Mouse (Mus musculus) kidney, embryonic 16.5 days (tissue): ENCODE data around the gene Dupd1. TPM values are rescaled to one million over a fixed set of nuclear protein-coding genes. Genes with fewer than 3 reads are reported as not detected.

Experiments used
- ATAC-seq: fragments of 200-750 bp; cut with Nextera tagmentation; 2 replicates; pipeline ENCODE4 v1.8.0; 2017; ENCODE audit warnings: moderate TSS enrichment; ENCODE audit not compliant: low FRiP score, low TSS enrichment
- H3K27ac ChIP-seq: fragments of 300-500 bp; sonication (generic); 2 replicates; pipeline ENCODE4 v1.5.1; 2014; ENCODE audit warnings: low read length
- H3K27me3 ChIP-seq: fragments of 300-500 bp; sonication (generic); 2 replicates; pipeline ENCODE4 v1.6.1; 2014; ENCODE audit warnings: low read length, control low read depth, mixed read lengths; ENCODE audit not compliant: insufficient read depth
- H3K36me3 ChIP-seq: fragments of 300-500 bp; sonication (generic); 2 replicates; pipeline ENCODE4 v1.6.1; 2014; ENCODE audit warnings: low read length, control low read depth, mixed read lengths; ENCODE audit not compliant: insufficient read depth
- H3K4me1 ChIP-seq: fragments of 300-500 bp; sonication (generic); 2 replicates; pipeline ENCODE4 v1.6.1; 2014; ENCODE audit warnings: low read length, control low read depth, mixed read lengths; ENCODE audit not compliant: insufficient read depth
- H3K4me2 ChIP-seq: fragments of 300-500 bp; sonication (generic); replicated peaks from 2 replicates; pipeline ENCODE4 v1.6.1; 2014; ENCODE audit warnings: low read depth, low read length
- H3K4me3 ChIP-seq: fragments of 300-500 bp; sonication (generic); 2 replicates; pipeline ENCODE4 v1.5.1; 2014; ENCODE audit warnings: mild to moderate bottlenecking, low read length
- H3K9ac ChIP-seq: fragments of 300-500 bp; sonication (generic); replicated peaks from 2 replicates; pipeline ENCODE4 v1.6.1; 2014; ENCODE audit warnings: low read length
- H3K9me3 ChIP-seq: fragments of 300-500 bp; sonication (generic); 2 replicates; pipeline ENCODE4 v1.6.1; 2016; ENCODE audit warnings: low read length, control low read depth
- WGBS: fragments of 180-500 bp; shearing (Covaris S2); extraction: QIAGEN DNeasy Blood & Tissue Kit; methylation state at CpG from one replicate; pipeline ENCODE4 v1.1.7; 2014; 5-methylcytosine and 5-hydroxymethylcytosine counted together
- polyA plus RNA-seq: library from polyadenylated mRNA; unstranded; fragments of >200 nt; fragmentation: Nextera tagmentation; extraction: Ambion mirVana; gene quantifications from 2 replicates; pipeline ENCODE4 v1.2.1, GENCODE M21; 2015

Gene Dupd1
- polyA plus RNA-seq, 1 experiment from 2014 or later, result 0.22 TPM

DNA sequence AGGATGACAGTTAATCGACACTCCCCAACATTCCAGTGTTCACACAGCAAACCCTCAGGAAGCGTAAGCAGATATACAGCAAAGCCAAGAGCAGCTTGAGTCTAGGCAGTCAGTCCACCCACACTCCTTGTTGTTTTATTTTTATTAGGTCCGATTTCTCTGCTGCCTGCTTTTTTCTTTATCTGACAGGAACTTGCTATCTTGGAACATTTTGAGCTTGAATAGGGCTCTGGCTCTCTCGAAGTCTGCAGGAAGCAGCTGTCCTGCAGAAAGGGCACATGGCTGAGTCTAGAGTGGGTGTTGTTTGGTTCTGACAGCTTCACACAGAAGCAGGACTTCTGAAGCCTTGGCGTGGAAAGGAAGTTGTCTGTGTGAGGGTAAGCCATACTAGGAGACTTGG lies 11.1 kb downstream of the Dupd1 start:
- no peak overlapping the region; the same call in 1 of the 2 replicates for H3K9ac ChIP-seq
- H3K4me3 ChIP-seq, result no peak overlapping the region
- peak; percentile 12; the same call in 1 of the 2 replicates for ATAC-seq
- no peaks in the 10 kb centered on the region; the same call in 1 of the 2 replicates for H3K9me3 ChIP-seq
- H3K27me3 ChIP-seq, result no peaks in the 10 kb centered on the region
- 15% methylated on average over 5 of the region's 5 CpGs for WGBS
- peaks cover 7% of the 10 kb centered on the region for H3K4me1 ChIP-seq
- no peaks in the 10 kb centered on the region for H3K36me3 ChIP-seq
- H3K27ac ChIP-seq, result peak overlapping the region; percentile 1; the same call in 1 of the 2 replicates
- no peak overlapping the region for H3K4me2 ChIP-seq

DNA sequence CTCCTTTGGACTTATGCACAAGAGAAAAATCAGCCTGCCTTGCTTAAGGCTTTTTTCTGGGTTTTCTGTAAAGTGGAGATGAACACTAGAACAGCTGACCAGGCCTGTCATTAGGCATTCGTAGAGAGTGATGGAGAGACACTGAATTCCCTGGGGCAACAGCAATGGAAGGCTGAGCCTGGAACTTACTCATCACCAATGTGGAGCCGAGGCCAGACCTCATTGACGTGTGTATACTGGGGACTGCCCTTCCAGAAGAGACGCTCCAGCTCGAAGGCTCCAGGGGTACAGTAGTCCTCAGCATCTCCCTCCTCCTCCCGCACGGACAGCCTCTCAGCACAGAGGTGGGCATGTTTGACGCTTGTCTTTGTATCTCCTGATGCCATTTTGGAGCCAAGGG lies 11.7 kb downstream of the Dupd1 start:
- no peak overlapping the region for H3K27ac ChIP-seq
- H3K36me3 ChIP-seq, result no peaks in the 10 kb centered on the region
- H3K4me3 ChIP-seq, result no peak overlapping the region
- H3K4me1 ChIP-seq, result peaks cover 7% of the 10 kb centered on the region
- no peak overlapping the region for H3K4me2 ChIP-seq
- ATAC-seq, result no peak
- no peaks in the 10 kb centered on the region for H3K27me3 ChIP-seq
- H3K9ac ChIP-seq, result no peak overlapping the region
- 94% methylated on average over 8 of the region's 8 CpGs for WGBS
- no peaks in the 10 kb centered on the region; the same call in 1 of the 2 replicates for H3K9me3 ChIP-seq

DNA sequence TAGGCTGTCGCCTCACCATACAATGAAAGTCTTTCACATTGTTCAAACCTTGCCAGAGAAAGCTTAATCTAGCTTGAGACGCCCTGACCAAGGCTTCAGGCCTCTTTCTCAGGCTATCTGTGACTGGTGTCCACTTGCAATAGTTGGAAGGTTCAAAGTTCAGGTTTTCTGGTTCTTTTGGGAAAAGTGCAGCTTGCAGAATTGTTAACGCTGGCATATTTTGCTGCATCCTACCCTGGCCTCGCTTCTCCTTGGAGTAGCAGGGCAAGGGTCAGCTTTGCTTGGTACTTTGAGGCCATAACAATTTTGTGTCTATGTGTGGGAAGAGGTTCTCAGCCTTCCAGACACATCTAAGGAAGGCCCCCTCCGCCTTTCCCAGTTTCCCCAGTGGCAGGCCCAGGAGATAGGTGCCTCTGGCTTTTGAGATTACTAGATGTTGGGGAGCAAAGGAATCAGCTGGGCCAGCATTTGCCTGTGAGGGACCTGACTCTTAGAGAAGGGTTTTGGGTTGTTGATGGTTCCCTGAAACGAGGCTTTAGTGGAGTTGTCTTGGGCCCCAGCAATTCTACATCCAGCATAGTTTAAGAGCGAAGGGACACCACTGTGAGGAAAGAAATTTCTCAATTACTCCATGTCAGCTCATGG lies 18.1 kb downstream of the Dupd1 start:
- WGBS, result 84% methylated on average over 7 of the region's 7 CpGs
- no peaks in the 10 kb centered on the region for H3K36me3 ChIP-seq
- ATAC-seq, result no peak
- H3K4me2 ChIP-seq, result no peak overlapping the region
- no peak overlapping the region for H3K9ac ChIP-seq
- no peak overlapping the region for H3K4me3 ChIP-seq
- H3K4me1 ChIP-seq, result no peaks in the 10 kb centered on the region
- peaks cover 5% of the 10 kb centered on the region for H3K9me3 ChIP-seq
- no peak overlapping the region for H3K27ac ChIP-seq
- H3K27me3 ChIP-seq, result no peaks in the 10 kb centered on the region

DNA sequence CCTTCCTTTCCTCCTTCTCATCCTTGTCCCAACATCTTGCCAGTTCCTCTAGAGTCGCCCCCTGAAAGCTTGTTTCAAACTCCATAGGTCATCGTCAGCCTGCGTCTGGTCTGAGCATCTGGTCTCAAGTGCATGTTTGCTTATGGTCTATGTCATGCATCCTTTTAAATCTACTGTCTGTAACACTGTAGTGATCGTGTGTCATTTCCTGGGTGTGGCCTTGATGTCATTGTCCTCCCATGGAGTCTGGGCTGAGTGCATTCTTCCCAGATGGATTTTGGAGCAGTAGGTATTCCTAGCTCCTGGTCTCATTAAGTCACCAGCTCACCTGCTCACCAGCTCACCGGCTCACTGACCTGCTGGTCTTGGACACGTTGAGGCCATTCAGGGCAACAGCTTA lies 19.4 kb downstream of the Dupd1 start:
- no peak overlapping the region for H3K4me2 ChIP-seq
- no peak overlapping the region for H3K27ac ChIP-seq
- peaks cover 5% of the 10 kb centered on the region for H3K9me3 ChIP-seq
- no peaks in the 10 kb centered on the region for H3K36me3 ChIP-seq
- H3K9ac ChIP-seq, result no peak overlapping the region
- no peak overlapping the region for H3K4me3 ChIP-seq
- ATAC-seq, result no peak
- WGBS, result 69% methylated on average over 6 of the region's 6 CpGs
- no peaks in the 10 kb centered on the region for H3K27me3 ChIP-seq
- no peaks in the 10 kb centered on the region for H3K4me1 ChIP-seq

DNA sequence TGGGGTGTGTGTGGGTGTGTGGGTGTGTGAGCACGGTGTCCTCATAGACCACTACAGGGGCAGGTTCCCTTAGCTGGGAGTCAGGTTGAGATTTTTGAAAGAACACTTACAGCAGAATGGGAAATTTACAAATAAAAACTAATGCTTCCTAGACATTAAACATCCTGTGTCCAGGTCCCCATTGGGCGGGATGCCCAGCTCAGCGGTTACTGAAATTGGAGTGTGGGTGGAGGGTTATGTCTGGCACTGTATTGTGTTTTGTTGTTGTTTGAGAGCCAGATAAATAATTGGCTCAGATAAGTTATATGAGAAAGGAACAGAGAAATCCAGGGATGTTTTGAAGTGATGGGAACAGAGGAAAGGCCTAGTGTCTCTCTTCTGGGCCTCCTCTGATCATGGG lies 23.3 kb downstream of the Dupd1 start:
- H3K4me3 ChIP-seq, result no peak overlapping the region
- no peak for ATAC-seq
- no peaks in the 10 kb centered on the region for H3K27me3 ChIP-seq
- H3K36me3 ChIP-seq, result no peaks in the 10 kb centered on the region
- no peak overlapping the region for H3K27ac ChIP-seq
- H3K4me1 ChIP-seq, result peaks cover 8% of the 10 kb centered on the region; the same call in 1 of the 2 replicates
- no peak overlapping the region for H3K4me2 ChIP-seq
- 72% methylated on average over 3 of the region's 3 CpGs for WGBS
- H3K9ac ChIP-seq, result no peak overlapping the region
- H3K9me3 ChIP-seq, result peaks cover 5% of the 10 kb centered on the region

DNA sequence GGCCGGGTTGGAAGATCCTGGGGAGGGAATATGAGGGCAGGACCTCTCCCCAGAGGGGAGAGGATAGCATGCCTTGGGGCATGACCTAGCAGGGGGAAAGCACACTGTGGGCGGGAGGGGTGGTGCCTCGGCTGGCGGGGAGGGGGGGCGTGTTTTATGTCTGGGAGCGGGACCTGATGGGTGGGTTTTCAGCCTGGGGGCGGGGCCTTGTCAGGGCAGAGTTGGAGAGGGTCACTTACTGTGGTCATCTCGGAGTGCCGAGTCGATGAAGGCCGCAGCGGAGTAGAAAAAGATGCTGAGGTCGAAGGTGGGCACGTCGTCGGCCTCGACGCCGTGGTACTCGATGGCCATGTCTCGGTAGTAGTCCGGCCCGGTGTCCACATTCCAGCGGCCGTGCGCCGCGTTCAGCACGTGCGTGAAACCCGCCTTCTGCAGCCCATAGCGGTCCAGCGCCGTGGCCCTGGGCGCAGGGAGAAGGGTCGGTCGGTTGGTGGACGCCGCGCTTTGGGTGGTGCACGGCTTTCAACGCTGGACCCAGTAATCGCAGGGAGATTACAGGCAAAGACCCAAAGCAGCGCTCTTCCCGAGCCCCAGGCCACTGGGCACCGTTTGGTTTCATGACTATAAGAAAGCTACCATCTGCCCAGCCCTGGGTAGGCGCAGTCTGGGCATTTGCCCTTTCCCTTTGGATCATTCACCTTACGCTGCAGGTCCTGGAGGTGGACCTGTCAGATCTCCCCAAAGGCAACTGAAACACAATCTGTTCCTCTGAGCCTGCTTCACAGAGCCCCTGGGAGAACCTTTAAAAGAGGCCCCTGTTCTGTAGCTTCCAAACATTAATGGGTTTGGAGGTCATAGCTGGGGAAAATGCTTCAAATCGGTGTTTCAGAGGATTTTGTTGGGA lies 27.7 kb downstream of the Dupd1 start:
- peak overlapping the region; percentile 49 for H3K9ac ChIP-seq
- 8% methylated on average over 46 of the region's 49 CpGs for WGBS
- H3K4me1 ChIP-seq, result peaks cover 17% of the 10 kb centered on the region
- no peaks in the 10 kb centered on the region for H3K36me3 ChIP-seq
- peak; percentile 53; the same call in 1 of the 2 replicates for ATAC-seq
- peak overlapping the region; percentile 44 for H3K4me3 ChIP-seq
- H3K9me3 ChIP-seq, result no peaks in the 10 kb centered on the region
- H3K27me3 ChIP-seq, result no peaks in the 10 kb centered on the region
- H3K4me2 ChIP-seq, result peak overlapping the region; percentile 68
- no peak overlapping the region for H3K27ac ChIP-seq

DNA sequence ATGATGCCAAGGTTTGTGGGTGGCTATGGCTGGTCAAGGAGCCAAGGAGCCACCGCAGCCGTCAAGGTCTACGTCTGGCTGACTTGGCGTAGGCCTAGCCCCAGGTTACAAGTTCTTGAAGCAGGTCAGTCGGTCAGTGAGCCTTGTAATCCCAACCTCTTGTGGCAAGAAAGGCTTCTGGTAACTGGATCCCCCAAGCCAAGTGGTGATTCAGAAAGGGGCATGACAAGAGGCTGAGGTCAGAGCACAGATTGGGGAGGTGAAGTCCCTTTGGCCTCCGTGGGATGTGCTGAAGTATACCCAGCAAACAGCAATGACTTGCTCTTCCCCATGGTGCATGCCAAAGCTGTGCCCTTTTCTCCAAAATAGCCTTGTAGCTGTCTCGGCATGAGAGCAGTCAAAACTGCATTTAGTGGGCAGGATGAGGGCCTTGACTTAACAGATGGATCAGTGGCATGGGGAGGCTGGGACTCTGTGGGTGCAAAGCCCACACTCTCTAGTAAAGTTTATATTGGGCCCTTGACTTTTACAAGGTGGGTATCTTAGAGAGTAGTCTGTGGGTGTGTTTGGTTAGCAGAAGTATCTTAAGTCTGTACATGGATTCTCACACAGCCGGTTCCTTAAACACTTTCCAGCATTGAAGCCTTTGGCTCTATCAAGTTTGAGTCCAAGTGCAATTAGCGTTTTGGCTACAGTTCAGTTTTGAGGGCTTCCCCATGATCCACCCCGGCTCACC lies 28.8 kb downstream of the Dupd1 start:
- H3K9me3 ChIP-seq, result no peaks in the 10 kb centered on the region
- H3K9ac ChIP-seq, result no peak overlapping the region
- H3K4me2 ChIP-seq, result no peak overlapping the region
- H3K27me3 ChIP-seq, result no peaks in the 10 kb centered on the region
- peaks cover 17% of the 10 kb centered on the region for H3K4me1 ChIP-seq
- no peak for ATAC-seq
- no peak overlapping the region for H3K27ac ChIP-seq
- H3K4me3 ChIP-seq, result no peak overlapping the region
- WGBS, result 73% methylated on average over 10 of the region's 10 CpGs
- no peaks in the 10 kb centered on the region for H3K36me3 ChIP-seq

DNA sequence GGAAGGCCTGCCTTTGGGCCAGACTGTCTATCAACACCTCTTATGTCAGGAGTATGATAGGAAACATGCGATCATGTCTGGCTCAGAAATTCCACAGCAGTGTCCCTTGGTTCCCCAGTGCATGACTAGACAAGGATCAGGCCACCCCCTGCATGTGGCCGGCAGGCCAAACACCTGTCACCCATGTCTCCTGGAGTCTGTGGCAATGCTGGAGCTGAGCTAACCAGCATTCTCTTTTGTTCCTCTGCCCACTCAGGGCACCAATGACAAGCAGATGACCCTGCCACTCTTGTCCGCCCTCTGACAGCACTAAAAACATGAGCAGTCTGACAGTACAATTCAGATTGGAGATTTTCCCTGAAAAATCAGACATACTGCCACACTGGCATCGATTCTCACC lies 30.5 kb downstream of the Dupd1 start:
- Histone ChIP-seq H3K4me3 (no peak overlapping the region), H3K9ac (no peak overlapping the region), H3K27me3 (no peaks in the 10 kb centered on the region), H3K4me2 (no peak overlapping the region), H3K27ac (no peak overlapping the region), H3K4me1 (peaks cover 29% of the 10 kb centered on the region), H3K36me3 (no peaks in the 10 kb centered on the region), H3K9me3 (no peaks in the 10 kb centered on the region)
- ATAC-seq, result no peak
- 89% methylated on average over 4 of the region's 4 CpGs for WGBS

DNA sequence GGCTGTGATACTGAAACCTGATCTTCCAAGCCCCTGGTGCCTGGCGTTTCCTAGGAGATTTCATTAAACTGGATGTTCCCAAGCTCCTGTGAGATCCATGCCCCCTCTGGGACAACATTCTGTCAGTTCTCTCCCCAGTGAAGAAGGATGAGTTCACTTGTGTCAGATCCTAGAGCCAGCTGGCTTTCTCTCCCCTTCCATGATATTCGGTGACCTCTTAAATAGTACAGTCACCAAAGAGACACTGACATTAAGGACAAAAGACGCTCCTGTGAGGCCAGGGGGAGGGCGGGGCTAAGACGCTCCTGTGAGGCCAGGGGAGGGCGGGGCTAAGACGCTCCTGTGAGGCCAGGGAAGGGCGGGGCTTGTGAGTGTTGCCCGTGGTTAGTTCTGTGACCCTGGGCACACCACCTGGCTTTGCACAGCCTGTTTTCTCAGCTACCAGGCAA lies 31.7 kb downstream of the Dupd1 start:
- H3K27me3 ChIP-seq, result no peaks in the 10 kb centered on the region
- H3K4me2 ChIP-seq, result peak overlapping the region; percentile 49
- H3K9me3 ChIP-seq, result no peaks in the 10 kb centered on the region
- H3K4me3 ChIP-seq, result peak overlapping the region; percentile 10; the same call in 1 of the 2 replicates
- ATAC-seq, result peak; percentile 52; the same call in 1 of the 2 replicates
- H3K36me3 ChIP-seq, result no peaks in the 10 kb centered on the region
- peaks cover 29% of the 10 kb centered on the region for H3K4me1 ChIP-seq
- under 1% methylated on average over 9 of the region's 9 CpGs for WGBS
- H3K27ac ChIP-seq, result no peak overlapping the region
- H3K9ac ChIP-seq, result 0 out of 2 replicates have a peak overlapping the region, but pooled peaks have one; percentile 1
